Mouse (Mus musculus): ENCODE measurements at regions not wholly inside any gene's neighbourhood (a gene's known extent, or its start where the extent isn't known, plus 50 kb on each side); places are given as distances from the start of the nearest gene placed in this dataset.

DNA sequence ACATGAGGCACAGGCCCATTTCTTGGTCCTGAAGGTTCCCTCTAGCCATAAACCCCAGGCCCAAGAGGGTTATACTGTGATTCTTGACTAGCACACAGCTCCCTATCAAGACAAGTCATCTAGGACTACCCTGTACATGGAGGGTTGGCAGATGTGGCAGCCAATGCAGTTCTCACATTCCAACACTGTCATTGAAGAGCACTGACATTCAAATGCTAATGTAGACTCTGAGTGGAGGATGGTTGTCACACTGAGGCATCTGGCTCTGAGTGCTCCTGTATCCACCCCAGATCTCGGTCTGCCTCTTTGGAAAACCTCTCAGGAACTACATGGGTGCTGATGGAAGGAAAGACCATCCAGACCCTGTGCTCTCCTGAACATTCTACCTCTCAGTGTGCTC, 900.5 kb upstream of the 1700015G11Rik start:
- dilution Hi-C loops (cut with MboI; ENCODE audit: extremely low pct_ligation_motif_present, extremely low pct_unique_long_range_greater_than_20kb, low sequenced_read_pairs) = no loop called here
- H3K79me2 ChIP-seq (replicated peaks; ENCODE audit: control insufficient read depth, extremely low read depth, insufficient read depth, poor library complexity, severe bottlenecking) = no peaks in the 10 kb centered on the region
- H3K9me3 ChIP-seq (replicated peaks; ENCODE audit: low read length) = peaks cover 38% of the 10 kb centered on the region
- no peak for DNase-seq (ENCODE audit: extremely low read depth)
- no peak overlapping the region for H3K27ac ChIP-seq (ENCODE audit: insufficient read depth, low read depth)
- no peak overlapping the region for H3K4me2 ChIP-seq (ENCODE audit: insufficient read depth, low read depth, poor library complexity, severe bottlenecking)
- H3K4me3 ChIP-seq (replicated peaks in 1 of 3; ENCODE audit: low read depth in 2 of 3, low read length in 2 of 3, poor library complexity in 1 of 3) = no peak overlapping the region
- H3K9ac ChIP-seq (ENCODE audit: insufficient read depth, low read depth) = no peak overlapping the region
- TF ChIP-seq CHD2 (IDR thresholded peaks at IDR 0.05; ENCODE audit: low read length) = no peak
- no peak for TF ChIP-seq RCOR1 (conservative IDR thresholded peaks at IDR 0.05; ENCODE audit: low read depth, low read length)
- no peak for TF ChIP-seq EP300 (IDR thresholded peaks at IDR 0.05; ENCODE audit: low read length)
- no peak for TF ChIP-seq IRF4 (IDR thresholded peaks at IDR 0.05; ENCODE audit: low read depth, low read length)
- TF ChIP-seq CTCF (conservative IDR thresholded peaks at IDR 0.05 in 1 of 2, IDR thresholded peaks at IDR 0.05 in 1 of 2; ENCODE audit: low read depth in 2 of 2, low read length in 2 of 2) = no peak
- TF ChIP-seq HCFC1 (IDR thresholded peaks at IDR 0.05; ENCODE audit: low read depth, low read length) = no peak
- TF ChIP-seq NRF1 (IDR thresholded peaks at IDR 0.05; ENCODE audit: low read depth, low read length) = no peak
- no peak for TF ChIP-seq RAD21 (IDR thresholded peaks at IDR 0.05; ENCODE audit: low read depth, low read length)
- TF ChIP-seq JUND (conservative IDR thresholded peaks at IDR 0.05; ENCODE audit: low read depth, low read length) = no peak
- no peak for TF ChIP-seq SMC3 (IDR thresholded peaks at IDR 0.05; ENCODE audit: low read depth, low read length)
- TF ChIP-seq POLR2A (IDR thresholded peaks at IDR 0.05; ENCODE audit: low read depth, low read length) = no peak
- TF ChIP-seq PAX5 (IDR thresholded peaks at IDR 0.05; ENCODE audit: low read length) = no peak
- no peak for TF ChIP-seq MAFK (IDR thresholded peaks at IDR 0.05; ENCODE audit: insufficient replicate concordance, low read length)
- no peak for TF ChIP-seq ELF1 (IDR thresholded peaks at IDR 0.05; ENCODE audit: low read depth, low read length)
- no peak for TF ChIP-seq MAZ (IDR thresholded peaks at IDR 0.05; ENCODE audit: low read depth, low read length)
- TF ChIP-seq ZKSCAN1 (IDR thresholded peaks at IDR 0.05; ENCODE audit: borderline replicate concordance, low read depth, low read length) = no peak
- TF ChIP-seq MYC (IDR thresholded peaks at IDR 0.05; ENCODE audit: low read depth, low read length) = no peak
- TF ChIP-seq ZMIZ1 (IDR thresholded peaks at IDR 0.05; ENCODE audit: low read depth, low read length) = no peak
- H3K36me3 ChIP-seq (replicated peaks in 1 of 2; ENCODE audit: control insufficient read depth in 1 of 2, insufficient read depth in 1 of 2, low read length in 1 of 2) = no peaks in the 10 kb centered on the region
- no peaks in the 10 kb centered on the region for H3K27me3 ChIP-seq (replicated peaks)
- no peaks in the 10 kb centered on the region for H3K4me1 ChIP-seq (ENCODE audit: control insufficient read depth in 1 of 2, insufficient read depth in 2 of 2)
- in situ Hi-C loops (cut with MboI; ENCODE audit: low pct_ligation_motif_present, low pct_unique_long_range_greater_than_20kb, low sequenced_read_pairs) = no loop called here

- Histone ChIP-seq H3K36me3 (replicated peaks in 1 of 2; ENCODE audit: control insufficient read depth in 1 of 2, insufficient read depth in 1 of 2, low read length in 1 of 2) (no peaks in the 10 kb centered on the region), H3K4me2 (ENCODE audit: insufficient read depth, low read depth, poor library complexity, severe bottlenecking) (no peak overlapping the region), H3K9ac (ENCODE audit: insufficient read depth, low read depth) (no peak overlapping the region), H3K4me3 (replicated peaks in 1 of 3; ENCODE audit: low read depth in 2 of 3, low read length in 2 of 3, poor library complexity in 1 of 3) (no peak overlapping the region), H3K9me3 (replicated peaks; ENCODE audit: low read length) (peaks cover 54% of the 10 kb centered on the region), H3K27me3 (replicated peaks) (no peaks in the 10 kb centered on the region), H3K4me1 (ENCODE audit: control insufficient read depth in 1 of 2, insufficient read depth in 2 of 2) (no peaks in the 10 kb centered on the region), H3K27ac (ENCODE audit: insufficient read depth, low read depth) (no peak overlapping the region), H3K79me2 (replicated peaks; ENCODE audit: control insufficient read depth, extremely low read depth, insufficient read depth, poor library complexity, severe bottlenecking) (no peaks in the 10 kb centered on the region)
- no peak for DNase-seq (ENCODE audit: extremely low read depth)
- dilution Hi-C loops (cut with MboI; ENCODE audit: extremely low pct_ligation_motif_present, extremely low pct_unique_long_range_greater_than_20kb, low sequenced_read_pairs) = no loop called here
- in situ Hi-C loops (cut with MboI; ENCODE audit: low pct_ligation_motif_present, low pct_unique_long_range_greater_than_20kb, low sequenced_read_pairs) = no loop called here
- TF ChIP-seq MXI1 (IDR thresholded peaks at IDR 0.05; ENCODE audit: low read depth, low read length) (no peak), BHLHE40 (IDR thresholded peaks at IDR 0.05; ENCODE audit: low read depth, low read length) (no peak), TCF12 (IDR thresholded peaks at IDR 0.05; ENCODE audit: low read depth, low read length) (no peak), NRF1 (IDR thresholded peaks at IDR 0.05; ENCODE audit: low read depth, low read length) (no peak), SIN3A (IDR thresholded peaks at IDR 0.05; ENCODE audit: low read length) (no peak), KAT2A (IDR thresholded peaks at IDR 0.05; ENCODE audit: insufficient replicate concordance, low read length) (no peak), ZC3H11A (IDR thresholded peaks at IDR 0.05; ENCODE audit: low read depth, low read length) (no peak)
Observed at GRCm38 (mm10) chr7:52911279-52911678, 895.8 kb upstream of the 1700015G11Rik start.
